Mouse (Mus musculus) urinary bladder, postnatal 4 days (tissue): ENCODE data around the gene Tnfsf18.

ENCODE experiments used
- DNase-seq, 2 experiments: peaks; one replicate each; pipeline ENCODE4 v3.0.0; 2021 to 2022; ENCODE audit warnings: low spot score in 2 of 2

The Tnfsf18 gene

DNA sequence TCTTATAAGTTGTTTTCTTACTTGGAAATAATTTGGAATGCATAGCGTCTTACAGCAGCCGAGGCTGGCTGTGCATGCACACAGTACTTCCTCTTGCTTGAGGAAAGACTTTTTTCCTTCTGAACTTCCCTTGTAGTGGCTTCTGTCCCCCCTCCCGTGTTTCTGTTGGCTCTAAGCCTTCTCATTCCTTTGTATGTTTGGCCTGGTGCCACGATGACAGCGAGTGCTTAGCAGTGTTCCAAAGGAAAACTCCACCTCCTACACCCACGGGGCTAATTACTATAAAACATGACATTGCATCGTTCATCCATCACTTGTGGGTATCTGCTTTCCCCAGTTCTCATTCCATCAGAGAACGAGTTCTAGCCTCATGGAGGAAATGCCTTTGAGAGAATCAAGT lies at the start of gene Tnfsf18:
Tnfsf18 (plus strand) TSS at position 313 of the 400 bp plus-strand sequence.
- peak in 1 of 2 experiments; percentile 31 for DNase-seq

- peak in 1 of 2 experiments; percentile 25 for DNase-seq
Measured at GRCm38 (mm10) chr1:161444858-161445257, 49.6 kb upstream of the Tnfsf18 start.

DNA sequence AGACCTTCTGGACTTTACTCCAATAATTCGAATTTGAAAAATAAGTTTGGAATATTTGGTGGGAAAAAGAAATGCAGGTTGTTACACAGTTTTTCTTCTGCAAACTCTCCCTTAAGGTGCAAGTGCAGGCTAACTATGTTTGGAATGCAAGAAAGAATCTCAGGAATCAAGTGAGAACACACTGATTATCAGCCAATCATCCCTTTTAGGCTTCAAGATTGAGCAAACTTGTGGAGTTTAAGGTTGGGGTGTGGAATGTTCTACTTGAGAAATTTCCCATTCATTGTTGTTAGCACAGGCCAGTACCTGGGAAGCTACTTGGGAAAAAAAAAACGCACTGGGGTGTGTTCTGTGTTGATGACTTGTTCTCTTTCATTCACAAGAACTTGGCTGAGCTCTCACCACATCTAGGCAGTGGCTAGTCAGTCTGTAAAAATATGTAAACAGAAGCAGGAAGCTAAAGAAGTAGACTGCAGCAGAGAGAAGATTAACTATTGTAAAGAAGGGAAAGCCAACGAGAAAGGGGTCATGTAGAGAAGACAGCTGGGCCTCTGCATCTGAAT lies 42.7 kb upstream of the Tnfsf18 start:
- DNase-seq: no peak

DNA sequence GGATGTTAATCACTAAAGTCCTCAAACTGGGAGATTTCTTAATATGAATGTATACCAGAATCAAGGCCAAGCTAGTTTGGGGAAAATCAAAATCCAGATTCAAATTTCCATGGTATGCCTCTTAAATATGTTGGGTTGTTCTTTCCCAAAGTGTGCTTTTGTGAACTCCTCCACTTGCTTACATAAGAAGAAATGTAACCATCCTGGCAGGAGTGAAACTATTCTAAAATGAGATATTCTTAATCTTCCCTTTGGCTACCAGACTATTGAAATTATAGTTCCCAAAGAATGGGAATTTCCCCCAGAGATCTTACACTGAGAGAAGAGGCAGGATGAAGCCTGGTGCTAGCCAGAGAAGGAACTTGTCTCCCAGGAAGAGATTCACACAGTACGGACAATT lies 42.2 kb upstream of the Tnfsf18 start:
- no peak for DNase-seq

- DNase-seq: no peak
Measured at GRCm38 (mm10) chr1:161463388-161464085, 30.9 kb upstream of the Tnfsf18 start.

DNA sequence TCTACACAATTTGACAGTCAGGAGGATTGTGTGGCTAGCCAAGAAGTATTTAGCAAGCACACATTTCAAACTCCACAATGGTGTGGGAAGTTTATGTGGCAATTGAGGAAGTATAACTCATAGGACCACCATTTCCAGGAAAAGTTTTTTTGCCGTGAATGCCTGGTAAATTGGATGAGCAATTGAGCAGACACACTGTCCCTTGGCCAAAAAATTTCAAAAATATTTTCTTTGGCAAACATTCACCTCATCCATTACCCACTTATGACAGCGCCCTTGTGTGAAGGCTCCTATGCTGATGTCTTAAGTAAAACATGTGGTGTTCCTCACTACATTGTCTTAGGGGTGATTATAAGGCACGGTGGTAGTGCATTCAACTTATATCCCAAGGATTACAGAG lies 17.2 kb upstream of the Tnfsf18 start:
- DNase-seq: no peak

DNA sequence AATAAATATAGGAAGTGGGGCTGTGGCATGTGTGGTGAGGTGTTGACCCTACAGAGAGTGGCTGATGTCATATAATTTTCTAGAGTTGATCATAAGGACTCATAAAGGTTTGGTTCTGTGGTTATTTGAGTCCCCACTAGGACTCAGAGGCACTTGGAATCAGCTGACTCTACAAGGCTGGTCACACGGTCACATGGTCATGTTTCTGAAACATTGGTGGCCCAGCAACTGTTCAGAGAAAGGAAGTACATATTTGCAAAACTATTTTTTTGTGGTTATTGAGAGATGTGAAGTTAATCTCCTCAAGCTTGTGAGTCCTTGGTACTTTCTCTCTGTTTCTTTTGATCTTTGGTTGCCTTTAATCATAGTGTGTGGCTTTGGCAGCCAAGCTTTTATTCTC lies 14.6 kb upstream of the Tnfsf18 start:
- DNase-seq: no peak

DNA sequence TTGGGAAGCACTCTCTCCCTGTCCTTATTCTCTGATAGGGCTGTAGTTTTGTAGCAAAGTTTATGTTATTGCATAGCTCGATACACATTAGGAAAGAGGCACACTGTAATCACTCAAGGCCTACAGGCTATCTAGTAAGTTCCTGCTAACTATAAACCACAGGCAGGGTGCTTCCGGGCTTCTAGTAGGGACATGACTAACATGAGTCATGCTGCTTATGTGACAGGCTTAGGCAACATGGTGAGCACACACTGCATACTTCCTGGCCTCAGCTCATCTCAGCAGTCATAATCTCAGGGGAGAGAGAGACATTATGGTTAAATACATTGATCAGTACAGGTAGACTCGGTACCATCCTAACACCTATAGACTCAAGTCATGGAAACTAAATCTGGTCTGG lies 12.2 kb upstream of the Tnfsf18 start:
- DNase-seq: no peak

GRCm38 (mm10) chr1:161487069-161487468 lies 7.4 kb upstream of the Tnfsf18 start:
- no peak for DNase-seq

GRCm38 (mm10) chr1:161491766-161492165 lies 2.7 kb upstream of the Tnfsf18 start:
- DNase-seq: no peak

- no peak for DNase-seq
Measured at GRCm38 (mm10) chr1:161496866-161497645, 2.6 kb downstream of the Tnfsf18 start.

DNA sequence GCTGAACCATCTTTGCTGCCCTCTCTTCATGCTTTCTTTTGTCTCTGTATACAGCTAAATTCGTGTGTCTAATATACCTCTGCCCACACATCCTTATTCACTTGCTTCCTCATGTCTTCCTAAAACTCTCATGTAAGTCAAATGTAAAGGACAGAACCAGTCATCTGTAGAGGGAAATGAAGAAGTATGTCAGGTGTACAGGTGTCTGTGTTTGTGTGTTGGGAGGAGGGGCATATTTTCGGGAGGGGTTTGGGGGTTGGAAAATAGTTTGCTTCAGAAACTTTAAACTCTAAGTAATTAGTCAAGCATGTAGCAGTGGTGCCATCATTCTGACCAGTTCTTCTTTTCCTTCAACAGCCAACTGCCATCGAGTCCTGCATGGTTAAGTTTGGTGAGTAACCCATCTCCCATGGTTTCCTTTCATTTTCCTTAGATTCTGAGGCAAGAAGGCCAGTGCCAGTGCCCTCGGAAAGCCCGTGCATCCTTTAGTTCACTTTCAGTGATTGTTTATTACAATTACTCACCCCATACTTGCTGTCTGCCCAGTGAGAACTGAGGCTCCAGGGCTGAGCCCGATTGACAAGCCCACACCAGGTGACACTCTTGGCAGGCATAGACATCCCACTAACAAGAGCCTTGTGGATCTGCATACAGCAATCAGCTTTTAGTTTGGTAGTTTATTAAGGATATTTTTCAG lies 5.8 kb downstream of the Tnfsf18 start:
- no peak for DNase-seq

DNA sequence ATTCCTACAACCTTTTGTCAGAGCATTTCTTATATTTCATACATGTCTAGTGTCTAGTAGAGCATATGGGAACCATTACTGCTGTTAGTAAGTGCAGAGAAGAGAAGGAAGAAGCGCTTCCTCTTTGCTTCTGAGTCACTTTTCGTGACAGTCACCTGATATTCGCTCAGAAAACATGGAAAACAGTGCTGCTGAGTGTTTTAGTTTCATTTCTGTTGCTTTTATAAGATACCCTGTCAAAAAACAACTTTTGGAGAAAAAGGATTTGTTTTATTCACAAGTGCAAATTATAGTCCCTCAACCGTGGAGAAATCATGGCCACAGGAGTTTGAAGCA lies 6.3 kb downstream of the Tnfsf18 start:
- no peak for DNase-seq

- DNase-seq: no peak
Measured at GRCm38 (mm10) chr1:161506317-161506716, 11.9 kb downstream of the Tnfsf18 start.

GRCm38 (mm10) chr1:161507623-161508047 lies 13.2 kb downstream of the Tnfsf18 start:
- peak in 1 of 2 experiments; percentile 21 for DNase-seq

- DNase-seq: no peak
Measured at GRCm38 (mm10) chr1:161517355-161517754, 22.9 kb downstream of the Tnfsf18 start.

DNA sequence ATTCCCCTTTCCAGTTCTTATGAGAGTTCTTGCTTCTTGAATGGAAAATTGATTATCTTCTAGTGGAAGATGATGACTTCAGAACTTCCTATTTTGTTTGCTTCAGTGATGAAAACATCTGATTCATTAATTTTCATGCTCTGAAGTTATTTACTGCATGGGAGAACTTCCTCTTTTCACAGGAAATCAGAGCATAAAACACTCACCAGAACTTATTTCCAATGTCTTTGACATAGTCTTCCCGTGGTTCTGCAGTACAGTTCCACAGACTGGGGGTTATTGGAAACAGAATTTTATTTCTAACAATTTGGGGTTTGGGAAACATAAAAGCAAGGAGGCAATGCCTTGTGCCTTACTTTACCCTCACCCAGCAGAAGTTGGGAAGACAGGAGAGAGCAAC lies 25.8 kb downstream of the Tnfsf18 start:
- no peak for DNase-seq

DNA sequence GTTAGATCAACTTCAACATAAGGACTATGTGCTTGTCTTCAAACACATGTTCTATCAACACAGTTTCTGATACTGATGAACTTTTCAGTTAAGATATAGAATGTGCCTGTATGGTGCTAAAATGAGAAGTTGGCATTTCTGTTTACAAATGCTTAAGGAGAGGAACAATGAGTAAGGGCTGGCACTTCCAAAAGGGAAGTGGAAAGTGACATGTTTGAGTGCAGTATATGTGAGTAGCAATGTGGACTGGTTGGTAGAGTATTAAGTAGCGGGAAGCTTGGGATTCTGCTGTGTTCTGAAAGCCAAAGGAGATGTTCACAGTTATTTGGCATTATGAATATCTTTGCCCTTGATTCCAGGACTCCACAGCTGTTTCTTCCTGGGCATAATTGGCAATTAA lies 33.7 kb downstream of the Tnfsf18 start:
- no peak for DNase-seq

DNA sequence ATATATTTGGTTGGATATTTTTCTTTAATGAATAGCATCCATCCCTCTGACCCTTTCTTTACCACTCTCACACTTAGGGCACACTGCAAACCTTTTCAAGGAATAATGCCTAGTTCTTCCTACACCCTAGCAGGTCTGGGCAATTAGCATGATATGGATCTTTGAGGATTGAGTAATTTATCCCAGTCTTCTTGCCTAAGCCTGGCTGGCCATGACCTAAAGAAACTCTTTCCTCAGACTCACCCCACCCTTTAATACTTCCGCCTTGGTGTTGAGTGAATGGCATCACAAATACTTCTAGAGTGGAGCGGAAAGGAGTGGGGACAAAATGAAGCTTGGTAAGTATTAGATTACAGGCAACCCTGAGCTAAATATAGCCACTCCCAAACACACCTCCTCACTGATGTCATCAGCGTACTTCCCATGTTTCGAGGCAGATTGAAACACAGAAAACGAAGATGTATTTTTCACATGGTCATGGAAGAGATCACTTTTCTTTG lies 56.2 kb downstream of the Tnfsf18 start:
- no peak for DNase-seq

DNA sequence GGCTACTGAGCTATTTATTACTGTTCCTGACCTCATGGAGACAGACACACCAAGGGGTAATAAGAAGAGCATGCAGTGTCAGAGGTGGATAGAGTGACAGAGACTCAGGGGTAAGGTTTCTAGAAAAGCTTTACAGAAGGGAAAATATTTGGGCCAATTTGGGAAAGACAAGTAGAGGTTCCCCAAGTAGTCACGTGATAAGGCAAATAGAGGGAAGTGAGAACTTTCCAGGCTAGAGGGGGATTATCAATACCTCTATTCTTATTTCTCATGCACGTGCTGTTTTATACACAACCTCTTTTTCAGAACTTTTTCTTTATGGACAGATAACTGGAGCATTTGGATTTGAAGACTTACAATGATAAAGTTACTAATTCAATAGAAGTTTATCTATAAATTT lies 57.6 kb downstream of the Tnfsf18 start:
- no peak for DNase-seq
